Mouse (Mus musculus) E14TG2a.4 (cell line): ENCODE measurements around the gene Pid1.

ENCODE experiments used
- CTCF ChIP-seq: conservative IDR thresholded peaks from 2 replicates; pipeline ENCODE4 v1.5.1; 2014; ENCODE audit warnings: low read length
- NANOG ChIP-seq: IDR thresholded peaks from 2 replicates; pipeline ENCODE4 v1.6.1; 2014; ENCODE audit warnings: borderline replicate concordance, low read length, mixed read lengths

DNA sequence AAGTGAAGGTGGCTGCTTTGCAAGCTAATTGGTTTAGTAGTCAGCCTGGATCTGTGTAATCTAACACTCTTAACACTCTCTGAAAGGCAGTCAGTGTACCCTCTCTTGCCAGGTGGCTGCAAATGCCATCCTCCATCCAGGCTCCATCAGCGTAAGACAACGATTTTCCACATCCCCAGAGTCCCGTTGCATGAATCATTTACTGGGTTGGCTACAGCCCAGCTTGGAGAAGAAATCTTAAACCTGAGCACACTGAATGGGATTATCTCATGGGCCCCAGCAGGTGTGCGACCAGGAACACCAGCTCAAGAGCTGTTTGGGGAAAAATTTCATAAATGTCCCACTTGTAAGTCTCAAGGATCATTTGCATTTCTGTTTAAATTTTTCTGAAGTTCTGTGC lies 23.6 kb upstream of the Pid1 start:
- TF ChIP-seq CTCF (no peak), NANOG (no peak)
